Mouse (Mus musculus): ENCODE measurements at regions not wholly inside any gene's neighbourhood (a gene's known extent, or its start where the extent isn't known, plus 50 kb on each side); places are given as distances from the start of the nearest gene placed in this dataset.
A peak's percentile ranks its signal among the peaks of the same experiment; 100 is the strongest.

- no peak for DNase-seq (ENCODE audit: low spot score)
These were observed 56.2 kb upstream of the Kitl start for GRCm38 (mm10) chr10:99959279-99959678.

GRCm38 (mm10) chr10:99952486-99952885 is 62.9 kb upstream of the Kitl start:
- DNase-seq (ENCODE audit: low spot score) = no peak

- DNase-seq (ENCODE audit: low spot score) = no peak
These were observed 63.7 kb upstream of the Kitl start for GRCm38 (mm10) chr10:99951718-99952117.

GRCm38 (mm10) chr10:99951316-99951715 is 64.1 kb upstream of the Kitl start:
- DNase-seq (ENCODE audit: low spot score) = no peak

- no peak for DNase-seq (ENCODE audit: low spot score)
These were observed 66.7 kb upstream of the Kitl start for GRCm38 (mm10) chr10:99948740-99949139.

- no peak for DNase-seq (ENCODE audit: low spot score)
These were observed 70.0 kb upstream of the Kitl start for GRCm38 (mm10) chr10:99945418-99945817.

GRCm38 (mm10) chr10:99941665-99942064 is 73.8 kb upstream of the Kitl start:
- DNase-seq (ENCODE audit: low spot score) = peak; percentile 28

GRCm38 (mm10) chr10:99938901-99939300 is 76.5 kb upstream of the Kitl start:
- peak; percentile 58 for DNase-seq (ENCODE audit: low spot score)

GRCm38 (mm10) chr10:99937921-99938618 is 77.4 kb upstream of the Kitl start:
- DNase-seq (ENCODE audit: low spot score) = no peak

- DNase-seq (ENCODE audit: low spot score) = no peak
These were observed 86.2 kb upstream of the Kitl start for GRCm38 (mm10) chr10:99929191-99929590.

- no peak for DNase-seq (ENCODE audit: low spot score)
These were observed 87.5 kb upstream of the Kitl start for GRCm38 (mm10) chr10:99927913-99928312.

GRCm38 (mm10) chr10:99926327-99926954 is 89.0 kb upstream of the Kitl start:
- no peak for DNase-seq (ENCODE audit: low spot score)

GRCm38 (mm10) chr10:99924541-99924940 is 90.9 kb upstream of the Kitl start:
- no peak for DNase-seq (ENCODE audit: low spot score)

GRCm38 (mm10) chr10:99919925-99920324 is 95.5 kb upstream of the Kitl start:
- DNase-seq (ENCODE audit: low spot score) = no peak

GRCm38 (mm10) chr10:99918567-99919320 is 96.7 kb upstream of the Kitl start:
- no peak for DNase-seq (ENCODE audit: low spot score)

GRCm38 (mm10) chr10:99913846-99914187 is 101.6 kb upstream of the Kitl start:
- no peak for DNase-seq (ENCODE audit: low spot score)

GRCm38 (mm10) chr10:99913001-99913845 is 102.2 kb upstream of the Kitl start:
- DNase-seq (ENCODE audit: low spot score) = peak; percentile 23

- DNase-seq (ENCODE audit: low spot score) = no peak
These were observed 105.3 kb upstream of the Kitl start for GRCm38 (mm10) chr10:99910011-99910723.

- peak; percentile 19 for DNase-seq (ENCODE audit: low spot score)
These were observed 107.4 kb upstream of the Kitl start for GRCm38 (mm10) chr10:99908044-99908443.

- no peak for DNase-seq (ENCODE audit: low spot score)
These were observed 108.5 kb upstream of the Kitl start for GRCm38 (mm10) chr10:99906778-99907435.

All from embryo, embryonic 10 days (tissue).